Mouse (Mus musculus): ENCODE results near the gene Lrrc3. TPM values are rescaled to one million over a fixed set of nuclear protein-coding genes. Genes with fewer than 3 reads are reported as not detected.
A peak's percentile ranks its signal among the peaks of the same experiment; 100 is the strongest.

Lrrc3 gene
- polyA plus RNA-seq, 2 experiments from 2014 or later = not detected

GRCm38 (mm10) chr10:77867546-77867945, 34.8 kb downstream of the Lrrc3 start:
- no peak for ATAC-seq

- peak; percentile 20 for ATAC-seq
These were observed 37.6 kb downstream of the Lrrc3 start for GRCm38 (mm10) chr10:77864762-77865143.

DNA sequence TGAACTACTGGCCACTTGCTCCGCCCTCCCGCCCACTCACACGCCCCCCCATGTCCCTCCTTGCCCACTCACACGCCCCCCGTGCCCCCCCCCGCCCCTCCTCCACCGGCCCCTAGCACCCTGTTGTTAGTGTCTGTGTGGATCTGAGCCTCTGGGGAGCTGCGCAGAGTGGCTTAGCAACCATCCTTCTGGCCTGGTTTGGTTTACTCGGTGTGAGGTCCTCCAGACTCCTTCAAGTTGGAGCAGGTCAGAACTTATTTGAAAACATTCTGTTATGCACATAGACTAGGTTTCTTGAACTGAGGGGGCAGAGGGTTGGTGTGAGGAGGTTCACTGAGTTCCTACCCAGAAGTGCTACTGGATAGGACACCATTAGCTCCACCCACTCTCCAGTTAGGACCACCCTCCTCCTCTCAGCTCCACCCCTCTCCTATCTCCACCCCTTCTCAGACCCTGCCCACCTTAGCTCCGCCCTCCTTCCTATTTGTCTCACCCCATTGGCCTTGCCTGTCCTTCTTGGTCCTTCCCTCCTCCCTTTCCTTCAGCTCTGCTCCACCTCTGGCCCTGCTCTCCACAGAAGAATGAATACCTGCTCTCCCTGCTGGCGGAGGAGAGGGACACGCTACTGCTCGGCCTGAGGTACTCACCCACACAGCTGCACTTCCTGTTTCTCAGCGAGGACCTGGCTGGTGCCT, 38.1 kb downstream of the Lrrc3 start:
- peak; percentile 91 for ATAC-seq

GRCm38 (mm10) chr10:77861675-77862074, 40.7 kb downstream of the Lrrc3 start, which contains the start of gene Gm3285:
Gene Gm3285, plus strand, starts transcription at chr10:77861975.
- no peak for ATAC-seq

DNA sequence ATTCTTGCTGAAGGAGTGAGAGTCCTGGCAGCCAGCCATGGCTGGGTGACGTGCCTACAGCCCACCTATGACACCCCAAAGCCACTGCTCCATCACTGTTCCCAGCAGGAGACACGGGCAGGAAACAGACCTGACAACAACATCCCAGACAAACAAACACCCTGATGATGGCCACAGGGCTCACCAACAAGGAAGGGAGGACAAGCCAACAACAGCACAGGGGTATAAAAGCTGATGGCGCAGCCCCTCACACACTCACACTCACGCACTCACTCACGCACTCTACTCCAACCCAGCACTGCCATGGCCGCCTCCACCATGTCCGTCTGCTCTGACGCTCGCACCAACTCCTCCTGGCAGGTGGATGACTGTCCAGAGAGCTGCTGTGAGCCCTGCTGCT, 49.8 kb downstream of the Lrrc3 start, which contains the start of gene Gm10318:
Gene Gm10318, plus strand, starts transcription at position 301 of the 400 bp plus-strand sequence.
- no peak for ATAC-seq

Other genes starting within 250 kb of the Lrrc3 start
- gene Tspear, start 216.0 kb downstream of the Lrrc3 start, polyA plus RNA-seq (2017; shearing (Covaris generic)) = 1 to 10 TPM in 1 of 2 experiments, under 1 TPM in 1; 0.31 to 1.4 TPM
- gene Gm19402, start 211.8 kb downstream of the Lrrc3 start, polyA plus RNA-seq (2017; shearing (Covaris generic)) = not detected
- gene Gm9508, start 205.3 kb downstream of the Lrrc3 start, polyA plus RNA-seq (2017; shearing (Covaris generic)) = not detected
- not detected for gene Gm10272, start 195.9 kb downstream of the Lrrc3 start, polyA plus RNA-seq (2017; shearing (Covaris generic))
- gene Gm10024, start 191.1 kb downstream of the Lrrc3 start, polyA plus RNA-seq (2017; shearing (Covaris generic)) = not detected
- not detected for gene Gm10142, start 186.7 kb downstream of the Lrrc3 start, polyA plus RNA-seq (2017; shearing (Covaris generic))
- not detected for gene Krtap12-1, start 181.9 kb downstream of the Lrrc3 start, polyA plus RNA-seq (2017; shearing (Covaris generic))
- not detected for gene Gm10100, start 176.1 kb downstream of the Lrrc3 start, polyA plus RNA-seq (2017; shearing (Covaris generic))
- not detected for gene Gm18596, start 159.9 kb downstream of the Lrrc3 start, polyA plus RNA-seq (2017; shearing (Covaris generic))
- gene Gm9736, start 151.2 kb downstream of the Lrrc3 start, polyA plus RNA-seq (2017; shearing (Covaris generic)) = not detected
- gene Gm3233, start 142.9 kb downstream of the Lrrc3 start, polyA plus RNA-seq (2017; shearing (Covaris generic)) = not detected
- not detected for gene Gm3238, start 131.2 kb downstream of the Lrrc3 start, polyA plus RNA-seq (2017; shearing (Covaris generic))
- not detected for gene Gm7138, start 125.6 kb downstream of the Lrrc3 start, polyA plus RNA-seq (2017; shearing (Covaris generic))
- gene Gm3250, start 120.0 kb downstream of the Lrrc3 start, polyA plus RNA-seq (2017; shearing (Covaris generic)) = not detected
- not detected for gene Gm7137, start 114.3 kb downstream of the Lrrc3 start, polyA plus RNA-seq (2017; shearing (Covaris generic))
- not detected for gene Gm9639, start 107.5 kb downstream of the Lrrc3 start, polyA plus RNA-seq (2017; shearing (Covaris generic))
- not detected for gene Gm19668, start 103.4 kb downstream of the Lrrc3 start, polyA plus RNA-seq (2017; shearing (Covaris generic))
- not detected for gene Gm9507, start 90.7 kb downstream of the Lrrc3 start, polyA plus RNA-seq (2017; shearing (Covaris generic))
- gene Gm2696, start 87.9 kb downstream of the Lrrc3 start, polyA plus RNA-seq (2017; shearing (Covaris generic)) = not detected
- gene Krtap10-4, start 75.4 kb downstream of the Lrrc3 start, polyA plus RNA-seq (2017; shearing (Covaris generic)) = not detected
- not detected for gene Krtap10-10, start 66.6 kb downstream of the Lrrc3 start, polyA plus RNA-seq (2017; shearing (Covaris generic))
- gene Gm36176, start 55.7 kb downstream of the Lrrc3 start, polyA plus RNA-seq (2017; shearing (Covaris generic)) = not detected
- gene Gm10318, start 49.7 kb downstream of the Lrrc3 start, polyA plus RNA-seq (2017; shearing (Covaris generic)) = not detected
- not detected for gene Gm3285, start 40.6 kb downstream of the Lrrc3 start, polyA plus RNA-seq (2017; shearing (Covaris generic))
- 1 to 10 TPM in 1 of 2 experiments, not detected in 1; 1.2 TPM for gene Trpm2, start 68.0 kb upstream of the Lrrc3 start, polyA plus RNA-seq (2017; shearing (Covaris generic))
- 10 to 100 TPM in 1 of 2 experiments, 1 to 10 TPM in 1; 5.4 to 13.8 TPM for gene 1810043G02Rik, start 76.0 kb upstream of the Lrrc3 start, polyA plus RNA-seq (2017; shearing (Covaris generic))
- gene Pfkl, start 107.5 kb upstream of the Lrrc3 start, polyA plus RNA-seq (2017; shearing (Covaris generic)) = 100 to 1,000 TPM in 1 of 2 experiments, 10 to 100 TPM in 1; 60.6 to 118 TPM
- gene Dnmt3l, start 139.4 kb upstream of the Lrrc3 start, polyA plus RNA-seq (2017; shearing (Covaris generic)) = not detected
- gene Aire, start 141.1 kb upstream of the Lrrc3 start, polyA plus RNA-seq (2017; shearing (Covaris generic)) = under 1 TPM in 1 of 2 experiments, not detected in 1; 0.33 TPM
- 10 to 100 TPM in 1 of 2 experiments, 1 to 10 TPM in 1; 8.8 to 19.3 TPM for gene Icosl, start 166.8 kb upstream of the Lrrc3 start, polyA plus RNA-seq (2017; shearing (Covaris generic))

Data from CD4-positive, CD25-positive, alpha-beta regulatory T cell, adult 4 months (primary cell).